ENCODE assay signal across 31 mouse cellular contexts in genomic region chr7:28010271-28010670, GRCm38 (mm10). TPM values are rescaled to one million over a fixed set of nuclear protein-coding genes. Genes with fewer than 3 reads are reported as not detected.
DNase-seq lines count a peak whose midpoint lies in the region; ATAC-seq and TF ChIP-seq lines count a peak whose summit lies in the region.
"Had no signal": no experiment of that assay in that cellular context is flagged by ENCODE, and none has a peak within 500 bp of the region (broad histone marks: within the 10 kb centered on the region; RNA-seq: fewer than 3 reads in every experiment).

No protein-coding gene starts in this region.

- H3K36me3 ChIP-seq in midbrain, embryonic 10.5 days: peaks cover 66% of the 10 kb centered on the region

- TF ChIP-seq CTCF in left cerebral cortex, adult 2 months (IDR thresholded peaks at IDR 0.05): no peak

- DNase-seq in left cerebral cortex, adult 2 months (ENCODE audit: extremely low spot score in 1 of 2, low spot score in 2 of 2): peak; percentile 13 to 38
- DNase-seq in left cerebral cortex, postnatal 4 days: no peak
- DNase-seq in layer of hippocampus, adult 11-12 months (ENCODE audit: low spot score): peak; percentile 32
- DNase-seq in layer of hippocampus, adult 8-10 months (ENCODE audit: low spot score in 2 of 2): peak; percentile 41 to 52
- peak; percentile 5 for DNase-seq in right cerebral cortex, postnatal 14 days
- no peak for DNase-seq in adrenal gland, adult (ENCODE audit: inconsistent age in 2 of 2, low spot score in 1 of 2)
- no peak for DNase-seq in midbrain, embryonic 10.5 days (ENCODE audit: low spot score)
- DNase-seq: adrenal gland, postnatal 25 days; cerebellum, adult 18-20 months; cerebellum, postnatal 25 days; forebrain, postnatal 0 days; gastrocnemius, adult 2 months; gastrocnemius, postnatal 36 days; heart, adult 2 months; kidney, adult 9 months; kidney, postnatal 10 days; liver, postnatal 0 days; lung, postnatal 36 days; midbrain, embryonic 14.5 days; thymus, adult 2 months; thymus, postnatal 4 days had no signal

- peaks cover 12% of the 10 kb centered on the region for H3K4me1 ChIP-seq in midbrain, embryonic 10.5 days

- intact Hi-C loops in left cerebral cortex, adult 2 months (cut with DNase I): no loop called here
- intact Hi-C loops in left cerebral cortex, postnatal 4 days (cut with DNase I): no loop called here

- no peaks in the 10 kb centered on the region for H3K27me3 ChIP-seq in midbrain, embryonic 10.5 days (ENCODE audit: low read depth, poor library complexity, severe bottlenecking)
- H3K27me3 ChIP-seq: embryonic facial prominence, embryonic 15.5 days; forebrain, embryonic 12.5 days; heart, embryonic 12.5 days; liver, embryonic 12.5 days had no signal

- H3K4me3 ChIP-seq in left cerebral cortex, adult 2 months: no peak overlapping the region
- H3K4me3 ChIP-seq in midbrain, embryonic 10.5 days: no peak overlapping the region
- H3K4me3 ChIP-seq: embryonic facial prominence, embryonic 10.5 days; embryonic facial prominence, embryonic 15.5 days; forebrain, embryonic 12.5 days; gastrocnemius, adult 2 months; heart, adult 2 months; heart, embryonic 12.5 days; liver, embryonic 12.5 days had no signal

- H3K27ac ChIP-seq in left cerebral cortex, adult 2 months: no peak overlapping the region
- H3K27ac ChIP-seq in midbrain, embryonic 10.5 days (replicated peaks): no peak overlapping the region
- H3K27ac ChIP-seq: embryonic facial prominence, embryonic 10.5 days; embryonic facial prominence, embryonic 15.5 days; forebrain, embryonic 12.5 days; gastrocnemius, adult 2 months; heart, adult 2 months; hindbrain, embryonic 14.5 days; liver, embryonic 12.5 days; stomach, postnatal 0 days had no signal

- ATAC-seq in megakaryocyte-erythroid progenitor cell, adult 5-6 weeks (replicated peaks; ENCODE audit: low FRiP score, low TSS enrichment, poor library complexity, severe bottlenecking): no peak
- ATAC-seq: CD4-positive, CD25-positive, alpha-beta regulatory T cell, adult 4 months; forebrain, postnatal 0 days; intestine, postnatal 0 days; liver, embryonic 12.5 days; liver, postnatal 0 days had no signal

- no peaks in the 10 kb centered on the region for H3K9me3 ChIP-seq in midbrain, embryonic 10.5 days (replicated peaks)
- H3K9me3 ChIP-seq: embryonic facial prominence, embryonic 10.5 days; embryonic facial prominence, embryonic 15.5 days; forebrain, embryonic 12.5 days; heart, embryonic 12.5 days; liver, embryonic 12.5 days had no signal

- WGBS in midbrain, embryonic 10.5 days: 95% methylated on average over 3 of the region's 3 CpGs

RNA-seq across cellular contexts. Expression of gene Zfp850, which starts 3.6 kb away (rescaled TPM):
- total RNA-seq in left cerebral cortex, adult 2 months (2021): 1 to 10 TPM; 7.0 to 7.1 TPM
- 1 to 10 TPM; 8.7 to 8.9 TPM for total RNA-seq in left cerebral cortex, postnatal 4 days (2021)
- 1 to 10 TPM; 5.4 to 8.6 (median 6.5) TPM for total RNA-seq in layer of hippocampus, adult 8-10 months (2022)
- 8.3 and 9.0 TPM in 2 replicates for polyA plus RNA-seq in midbrain, embryonic 10.5 days (2016; fragmentation: Nextera tagmentation; extraction: Ambion mirVana)
- total RNA-seq in megakaryocyte-erythroid progenitor cell, adult 5-6 weeks (2014; fragmentation: Nextera tagmentation): 6.3 and 8.5 TPM in 2 replicates
- 16.5 and 28.9 TPM in 2 replicates for total RNA-seq in megakaryocyte-erythroid progenitor cell, adult 5-6 weeks (2017)

RNA-seq across cellular contexts. Expression of gene Zfp780b, which starts 31.3 kb away (rescaled TPM):
- 10 to 100 TPM; 19.2 to 22.1 TPM for total RNA-seq in left cerebral cortex, adult 2 months (2021)
- 10 to 100 TPM; 27.8 to 28.5 TPM for total RNA-seq in left cerebral cortex, postnatal 4 days (2021)
- 10 to 100 TPM; 20.2 to 23.6 (median 21.4) TPM for total RNA-seq in layer of hippocampus, adult 8-10 months (2022)
- 22.4 and 23.8 TPM in 2 replicates for polyA plus RNA-seq in midbrain, embryonic 10.5 days (2016; fragmentation: Nextera tagmentation; extraction: Ambion mirVana)
- total RNA-seq in megakaryocyte-erythroid progenitor cell, adult 5-6 weeks (2014; fragmentation: Nextera tagmentation): 16.0 and 18.9 TPM in 2 replicates
- 6.4 and 10.6 TPM in 2 replicates for total RNA-seq in megakaryocyte-erythroid progenitor cell, adult 5-6 weeks (2017)

RNA-seq across cellular contexts. Expression of gene Psmc4, which starts 39.6 kb away (rescaled TPM):
- 100 to 1,000 TPM; 127 to 130 TPM for total RNA-seq in left cerebral cortex, adult 2 months (2021)
- 100 to 1,000 TPM; 139 to 142 TPM for total RNA-seq in left cerebral cortex, postnatal 4 days (2021)
- total RNA-seq in layer of hippocampus, adult 8-10 months (2022): 100 to 1,000 TPM; 130 to 135 (median 134) TPM
- 446 and 458 TPM in 2 replicates for polyA plus RNA-seq in midbrain, embryonic 10.5 days (2016; fragmentation: Nextera tagmentation; extraction: Ambion mirVana)
- 170 and 195 TPM in 2 replicates for total RNA-seq in megakaryocyte-erythroid progenitor cell, adult 5-6 weeks (2014; fragmentation: Nextera tagmentation)
- 153 and 178 TPM in 2 replicates for total RNA-seq in megakaryocyte-erythroid progenitor cell, adult 5-6 weeks (2017)

Comparison
In these comparisons a context has a peak if more than half of its experiments do, and no peak if none do; other contexts are left out.
1. DNase-seq: peak in left cerebral cortex, adult 2 months (2 of 2), layer of hippocampus, adult 11-12 months (single experiment), layer of hippocampus, adult 8-10 months (2 of 2) and right cerebral cortex, postnatal 14 days (single experiment); none in left cerebral cortex, postnatal 4 days (single experiment), adrenal gland, adult (0 of 2) and midbrain, embryonic 10.5 days (single experiment).